Mouse (Mus musculus) CH12.LX (cell line): ENCODE data around the gene Cldn18. TPM values are rescaled to one million over a fixed set of nuclear protein-coding genes. Genes with fewer than 3 reads are reported as not detected.

Source experiments
- DNase-seq: peaks from one replicate; pipeline ENCODE4 v3.0.0-alpha.2; 2013; ENCODE audit errors: extremely low read depth
- H3K27ac ChIP-seq: 2 replicates; pipeline ENCODE4 v1.5.1; 2012; ENCODE audit warnings: low read depth, mild to moderate bottlenecking, control low read depth, moderate library complexity; ENCODE audit not compliant: insufficient read depth
- H3K27me3 ChIP-seq: replicated peaks from 2 replicates; pipeline ENCODE3; 2012; ENCODE audit warnings: inconsistent platforms
- H3K36me3 ChIP-seq, 2 experiments: replicated peaks in 1 of 2; 2 replicates each; pipeline versions ENCODE3 to v1.6.1; 2012; ENCODE audit warnings: inconsistent platforms in 1 of 2, low read length in 1 of 2, mild to moderate bottlenecking in 1 of 2, mixed read lengths in 1 of 2, moderate library complexity in 1 of 2; ENCODE audit not compliant: control insufficient read depth in 1 of 2, insufficient read depth in 1 of 2
- H3K4me1 ChIP-seq, 2 experiments: 2 replicates each; pipeline ENCODE4 v1.6.1; 2012; ENCODE audit warnings: inconsistent platforms in 1 of 2, moderate library complexity in 1 of 2; ENCODE audit not compliant: insufficient read depth in 2 of 2, control insufficient read depth in 1 of 2
- H3K4me2 ChIP-seq: 2 replicates; pipeline ENCODE4 v1.6.1; 2012; ENCODE audit warnings: low read depth, mild to moderate bottlenecking, control low read depth; ENCODE audit not compliant: poor library complexity, insufficient read depth, severe bottlenecking
- H3K4me3 ChIP-seq, 3 experiments: fragments of 150-350 bp in 1 of 3; sonication (generic) in 1 of 3; replicated peaks in 1 of 3; 2 replicates each; pipeline versions ENCODE3 to v1.5.1; 2011 to 2012; ENCODE audit warnings: low read depth in 2 of 3, low read length in 2 of 3, mild to moderate bottlenecking in 2 of 3, moderate library complexity in 2 of 3, control low read depth in 1 of 3, improper control_type of control experiment in 1 of 3, inconsistent platforms in 1 of 3, mixed read lengths in 1 of 3; ENCODE audit not compliant: poor library complexity in 1 of 3
- H3K79me2 ChIP-seq: replicated peaks from 2 replicates; pipeline ENCODE4 v1.6.1; 2012; ENCODE audit warnings: mild to moderate bottlenecking, moderate library complexity; ENCODE audit not compliant: control insufficient read depth, poor library complexity, insufficient read depth, severe bottlenecking; ENCODE audit errors: extremely low read depth
- H3K9ac ChIP-seq: 2 replicates; pipeline ENCODE4 v1.6.1; 2012; ENCODE audit warnings: low read depth, mild to moderate bottlenecking, control low read depth, moderate library complexity; ENCODE audit not compliant: insufficient read depth
- H3K9me3 ChIP-seq: replicated peaks from 2 replicates; pipeline ENCODE3; 2012; ENCODE audit warnings: low read length, inconsistent platforms, mixed read lengths
- BHLHE40 ChIP-seq: IDR thresholded peaks from 2 replicates; pipeline ENCODE4 v1.6.1; 2011; ENCODE audit warnings: mild to moderate bottlenecking, low read depth, low read length, improper control_type of control experiment
- CHD1 ChIP-seq: IDR thresholded peaks from 2 replicates; pipeline ENCODE4 v1.6.1; 2012; ENCODE audit warnings: low read depth, low read length, improper control_type of control experiment, inconsistent platforms
- E2F4 ChIP-seq: IDR thresholded peaks from 2 replicates; pipeline ENCODE4 v1.6.1; 2011; ENCODE audit warnings: low read depth, low read length, improper control_type of control experiment; ENCODE audit not compliant: insufficient replicate concordance
- ELF1 ChIP-seq: IDR thresholded peaks from 2 replicates; pipeline ENCODE4 v1.6.1; 2014; ENCODE audit warnings: low read depth, mild to moderate bottlenecking, inconsistent platforms, low read length, improper control_type of control experiment
- ETS1 ChIP-seq: conservative IDR thresholded peaks from 2 replicates; pipeline ENCODE4 v1.6.1; 2012; ENCODE audit warnings: low read depth, mild to moderate bottlenecking, inconsistent platforms, low read length, improper control_type of control experiment, moderate library complexity
- HCFC1 ChIP-seq: IDR thresholded peaks from 2 replicates; pipeline ENCODE4 v1.6.1; 2012; ENCODE audit warnings: low read depth, mild to moderate bottlenecking, inconsistent platforms, low read length, improper control_type of control experiment
- JUN ChIP-seq: IDR thresholded peaks from 2 replicates; pipeline ENCODE4 v1.6.1; 2011; ENCODE audit warnings: low read depth, mild to moderate bottlenecking, low read length, improper control_type of control experiment, moderate library complexity; ENCODE audit not compliant: insufficient read depth
- MAX ChIP-seq: IDR thresholded peaks from 2 replicates; pipeline ENCODE4 v1.6.1; 2011; ENCODE audit warnings: low read length, improper control_type of control experiment
- MEF2A ChIP-seq: IDR thresholded peaks from 2 replicates; pipeline ENCODE4 v1.6.1; 2014; ENCODE audit warnings: low read depth, mild to moderate bottlenecking, inconsistent platforms, low read length, improper control_type of control experiment, borderline replicate concordance
- MXI1 ChIP-seq: IDR thresholded peaks from 2 replicates; pipeline ENCODE4 v1.6.1; 2011; ENCODE audit warnings: mild to moderate bottlenecking, low read depth, low read length, improper control_type of control experiment
- MYC ChIP-seq: IDR thresholded peaks from 2 replicates; pipeline ENCODE4 v1.6.1; 2011; ENCODE audit warnings: low read depth, mild to moderate bottlenecking, improper control_type of control experiment, low read length
- NELFE ChIP-seq: IDR thresholded peaks from 2 replicates; pipeline ENCODE4 v1.6.1; 2011; ENCODE audit warnings: low read depth, low read length, improper control_type of control experiment
- NRF1 ChIP-seq: IDR thresholded peaks from 2 replicates; pipeline ENCODE4 v1.6.1; 2014; ENCODE audit warnings: low read depth, mild to moderate bottlenecking, inconsistent platforms, low read length, improper control_type of control experiment, moderate library complexity
- PAX5 ChIP-seq: IDR thresholded peaks from 2 replicates; pipeline ENCODE4 v1.6.1; 2012; ENCODE audit warnings: low read length, inconsistent platforms, mixed read lengths
- POLR2A ChIP-seq: IDR thresholded peaks from 2 replicates; pipeline ENCODE4 v1.6.1; 2011; ENCODE audit warnings: low read depth, mild to moderate bottlenecking, improper control_type of control experiment, low read length
- RCOR1 ChIP-seq: conservative IDR thresholded peaks from 2 replicates; pipeline ENCODE4 v1.6.1; 2012; ENCODE audit warnings: low read depth, mild to moderate bottlenecking, inconsistent platforms, low read length, improper control_type of control experiment
- SMC3 ChIP-seq: IDR thresholded peaks from 2 replicates; pipeline ENCODE4 v1.6.1; 2011; ENCODE audit warnings: low read depth, low read length, improper control_type of control experiment
- TCF12 ChIP-seq: IDR thresholded peaks from 2 replicates; pipeline ENCODE4 v1.6.1; 2014; ENCODE audit warnings: low read depth, mild to moderate bottlenecking, inconsistent platforms, low read length, improper control_type of control experiment
- USF1 ChIP-seq: IDR thresholded peaks from 2 replicates; pipeline ENCODE4 v1.6.1; 2014; ENCODE audit warnings: low read depth, mild to moderate bottlenecking, inconsistent platforms, low read length, improper control_type of control experiment
- ZC3H11A ChIP-seq: IDR thresholded peaks from 2 replicates; pipeline ENCODE4 v1.6.1; 2012; ENCODE audit warnings: low read depth, mild to moderate bottlenecking, inconsistent platforms, low read length, improper control_type of control experiment
- ZKSCAN1 ChIP-seq: IDR thresholded peaks from 2 replicates; pipeline ENCODE4 v1.6.1; 2012; ENCODE audit warnings: low read depth, inconsistent platforms, low read length, improper control_type of control experiment, borderline replicate concordance
- ZMIZ1 ChIP-seq: IDR thresholded peaks from 2 replicates; pipeline ENCODE4 v1.6.1; 2012; ENCODE audit warnings: low read depth, mild to moderate bottlenecking, inconsistent platforms, low read length, improper control_type of control experiment
- dilution Hi-C: fragments of 300-500 bp; cut with MboI; formaldehyde crosslinking; loops from 2 replicates; pipeline ENCODE4 v1.14.3; 2020; ENCODE audit warnings: low sequenced_read_pairs; ENCODE audit not compliant: extremely low pct_unique_long_range_greater_than_20kb, extremely low pct_ligation_motif_present
- in situ Hi-C: fragments of 300-500 bp; cut with MboI; formaldehyde crosslinking; loops from 3 replicates; pipeline ENCODE4 v1.14.3; 2019; ENCODE audit warnings: low sequenced_read_pairs, low pct_ligation_motif_present, low pct_unique_long_range_greater_than_20kb, mixed read lengths
- polyA plus RNA-seq: library from polyadenylated mRNA; unstranded; fragments of >175 nt; gene quantifications from 2 replicates; pipeline ENCODE4 v1.2.1, GENCODE M21; 2012; ENCODE audit warnings: low read depth; ENCODE audit not compliant: insufficient read length
- total RNA-seq, 2 experiments: library from RNA; depleted of rRNA; stranded (reverse); fragments of 300-350 nt in 1 of 2; fragments of >200 nt in 1 of 2; gene quantifications; 2 replicates each; pipeline ENCODE4 v1.2.3; 2012 to 2014

Gene Cldn18
- total and polyA plus RNA-seq, 3 experiments = not detected

DNA sequence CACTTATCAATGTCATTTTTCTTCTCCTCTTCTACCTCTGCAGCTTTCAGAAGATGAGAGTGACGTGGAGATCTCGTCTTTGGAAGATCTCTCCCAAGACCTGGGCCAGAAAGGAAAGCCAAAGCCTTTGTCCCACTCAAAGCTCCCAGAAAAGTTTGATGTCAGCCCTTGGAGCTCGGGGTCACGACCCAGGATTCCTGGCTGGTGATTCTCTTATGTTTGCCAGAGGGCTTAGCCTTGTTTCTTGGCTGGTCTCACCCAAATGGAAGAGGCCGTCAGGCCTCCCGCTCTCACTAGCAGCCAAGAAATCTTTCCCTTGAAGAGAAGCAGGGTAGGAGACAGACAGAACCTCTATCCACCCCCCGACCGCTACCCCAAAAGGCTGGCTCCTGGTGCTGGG is 49.5 kb downstream of the Cldn18 start:
- dilution Hi-C loops = no loop called here

DNA sequence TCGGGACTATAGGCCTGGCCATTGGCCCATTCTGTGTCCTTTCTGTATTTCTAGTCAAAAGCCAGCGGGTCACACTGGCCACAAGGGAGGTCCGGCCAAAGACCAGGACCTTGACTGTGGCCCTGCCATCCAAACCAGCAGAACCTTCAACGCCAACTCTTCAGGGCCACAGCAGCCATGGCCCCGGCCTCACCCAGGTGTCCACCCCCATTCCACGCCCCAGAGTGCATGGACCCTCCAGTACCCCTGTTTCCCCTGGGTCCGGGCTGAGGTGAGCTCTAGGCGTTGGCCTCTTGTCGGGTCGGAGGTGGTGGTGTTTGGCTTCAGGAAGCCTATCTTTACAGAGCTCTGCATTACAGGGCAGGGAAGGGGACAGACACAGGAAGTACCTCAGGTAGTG is 54.2 kb downstream of the Cldn18 start:
- in situ Hi-C loops = loop anchor here (10.0 kb wide), 1 partner anchor 208 kb away; the partner anchor contains the start of gene Nme9
- dilution Hi-C loops = no loop called here
- no peaks in the 10 kb centered on the region for H3K36me3 ChIP-seq

More for the DNA sequence above, 49.5 kb downstream of the Cldn18 start:
- Histone ChIP-seq H3K9me3 (peaks cover 11% of the 10 kb centered on the region), H3K9ac (no peak overlapping the region), H3K27me3 (peaks cover 16% of the 10 kb centered on the region), H3K27ac (no peak overlapping the region), H3K79me2 (no peaks in the 10 kb centered on the region), H3K4me1 (no peaks in the 10 kb centered on the region), H3K36me3 (no peaks in the 10 kb centered on the region), H3K4me2 (no peak overlapping the region), H3K4me3 (no peak overlapping the region)
- in situ Hi-C loops = loop anchor here (10.0 kb wide), 1 partner anchor 213 kb away; the partner anchor contains the start of gene Nme9
- no peak for DNase-seq
- TF ChIP-seq MEF2A (no peak), CHD1 (no peak), ZKSCAN1 (no peak), MAX (no peak), RCOR1 (no peak), NELFE (no peak), NRF1 (no peak), E2F4 (no peak), PAX5 (no peak), BHLHE40 (no peak), ZMIZ1 (no peak)

More for the DNA sequence above, 54.2 kb downstream of the Cldn18 start:
- TF ChIP-seq MXI1 (no peak), BHLHE40 (no peak), ELF1 (no peak), ETS1 (no peak), HCFC1 (no peak), USF1 (no peak), TCF12 (no peak), MEF2A (no peak), ZC3H11A (no peak), MYC (no peak), POLR2A (no peak), SMC3 (no peak), JUN (no peak), NRF1 (no peak)
- TF ChIP-seq, all 38 proteins: peak for 0
- Histone ChIP-seq H3K9me3 (no peaks in the 10 kb centered on the region), H3K9ac (no peak overlapping the region), H3K4me3 (no peak overlapping the region), H3K4me1 (peaks cover 0 to 5% of the 10 kb centered on the region in 2 experiments; a peak in 1 of 4 replicates), H3K4me2 (no peak overlapping the region), H3K79me2 (no peaks in the 10 kb centered on the region), H3K27ac (no peak overlapping the region), H3K27me3 (peaks cover 23% of the 10 kb centered on the region)
- DNase-seq = no peak
